Mouse (Mus musculus): ENCODE measurements around the gene Serpinb6b. TPM values are rescaled to one million over a fixed set of nuclear protein-coding genes. Genes with fewer than 3 reads are reported as not detected.
A peak's percentile ranks its signal among the peaks of the same experiment; 100 is the strongest.

Serpinb6b gene
- total RNA-seq, 1 experiment: 2.5 TPM

GRCm38 (mm10) chr13:33013271-33013670 is 48.3 kb downstream of the Serpinb6b start:
- in situ Hi-C loops (cut with MboI; ENCODE audit: low sequenced_read_pairs in 2 of 2, unreplicated experiment in 2 of 2): no loop called here
- Histone ChIP-seq H3K4me1 (ENCODE audit: control insufficient read depth in 2 of 2, insufficient read depth in 2 of 2, low read length in 2 of 2, poor library complexity in 1 of 2) (no peaks in the 10 kb centered on the region), H3K9ac (ENCODE audit: insufficient read depth, low read depth, low read length, poor library complexity, severe bottlenecking) (no peak overlapping the region), H3K9me3 (ENCODE audit: control insufficient read depth, insufficient read depth, low read depth, low read length) (no peaks in the 10 kb centered on the region), H3K36me3 (ENCODE audit: control insufficient read depth, insufficient read depth, low read length, poor library complexity, severe bottlenecking) (no peaks in the 10 kb centered on the region), H3K4me3 (ENCODE audit: insufficient read depth in 1 of 2, low read depth in 1 of 2, low read length in 2 of 2, poor library complexity in 1 of 2, severe bottlenecking in 1 of 2) (no peak overlapping the region), H3K27ac (ENCODE audit: insufficient read depth, low read depth, low read length, poor library complexity, severe bottlenecking) (no peak overlapping the region)
- DNase-seq (ENCODE audit: low read depth, low spot score): no peak
- no peak for TF ChIP-seq CHD2 (IDR thresholded peaks at IDR 0.05; ENCODE audit: low read depth, low read length)
- TF ChIP-seq ZC3H11A (IDR thresholded peaks at IDR 0.05; ENCODE audit: borderline replicate concordance, low read depth, low read length): no peak

GRCm38 (mm10) chr13:33022371-33022770 is 57.4 kb downstream of the Serpinb6b start:
- no peak for DNase-seq (ENCODE audit: low read depth, low spot score)
- Histone ChIP-seq H3K4me1 (ENCODE audit: control insufficient read depth in 2 of 2, insufficient read depth in 2 of 2, low read length in 2 of 2, poor library complexity in 1 of 2) (peaks cover 4 to 5% of the 10 kb centered on the region in 2 experiments; a peak in 3 of 4 replicates), H3K36me3 (ENCODE audit: control insufficient read depth, insufficient read depth, low read length, poor library complexity, severe bottlenecking) (no peaks in the 10 kb centered on the region), H3K27ac (ENCODE audit: insufficient read depth, low read depth, low read length, poor library complexity, severe bottlenecking) (no peak overlapping the region), H3K9ac (ENCODE audit: insufficient read depth, low read depth, low read length, poor library complexity, severe bottlenecking) (no peak overlapping the region), H3K4me3 (ENCODE audit: insufficient read depth in 1 of 2, low read depth in 1 of 2, low read length in 2 of 2, poor library complexity in 1 of 2, severe bottlenecking in 1 of 2) (no peak overlapping the region), H3K9me3 (ENCODE audit: control insufficient read depth, insufficient read depth, low read depth, low read length) (no peaks in the 10 kb centered on the region)
- TF ChIP-seq ZNF384 (IDR thresholded peaks at IDR 0.05; ENCODE audit: low read depth, low read length) (no peak), HCFC1 (IDR thresholded peaks at IDR 0.05; ENCODE audit: borderline replicate concordance, insufficient read depth, low read length) (no peak), ZC3H11A (IDR thresholded peaks at IDR 0.05; ENCODE audit: borderline replicate concordance, low read depth, low read length) (no peak), CHD2 (IDR thresholded peaks at IDR 0.05; ENCODE audit: low read depth, low read length) (no peak), MAFK (IDR thresholded peaks at IDR 0.05; ENCODE audit: insufficient read depth, low read depth, low read length) (no peak)
- in situ Hi-C loops (cut with MboI; ENCODE audit: low sequenced_read_pairs in 2 of 2, unreplicated experiment in 2 of 2): no loop called here

- no peak for DNase-seq (ENCODE audit: low read depth, low spot score)
- H3K9ac ChIP-seq (ENCODE audit: insufficient read depth, low read depth, low read length, poor library complexity, severe bottlenecking): no peak overlapping the region
- no peak overlapping the region for H3K4me3 ChIP-seq (ENCODE audit: insufficient read depth in 1 of 2, low read depth in 1 of 2, low read length in 2 of 2, poor library complexity in 1 of 2, severe bottlenecking in 1 of 2)
- in situ Hi-C loops (cut with MboI; ENCODE audit: low sequenced_read_pairs in 2 of 2, unreplicated experiment in 2 of 2): no loop called here
- H3K27ac ChIP-seq (ENCODE audit: insufficient read depth, low read depth, low read length, poor library complexity, severe bottlenecking): no peak overlapping the region; the same call in 1 of the 2 replicates
- no peak for TF ChIP-seq ZNF384 (IDR thresholded peaks at IDR 0.05; ENCODE audit: low read depth, low read length)
- 0 out of 2 replicates have a peak, but pooled peaks have one; percentile 13 for TF ChIP-seq MAFK (IDR thresholded peaks at IDR 0.05; ENCODE audit: insufficient read depth, low read depth, low read length)
- no peak for TF ChIP-seq ZC3H11A (IDR thresholded peaks at IDR 0.05; ENCODE audit: borderline replicate concordance, low read depth, low read length)
- no peak for TF ChIP-seq HCFC1 (IDR thresholded peaks at IDR 0.05; ENCODE audit: borderline replicate concordance, insufficient read depth, low read length)
- H3K4me1 ChIP-seq (ENCODE audit: control insufficient read depth in 2 of 2, insufficient read depth in 2 of 2, low read length in 2 of 2, poor library complexity in 1 of 2): peaks cover 7 to 12% of the 10 kb centered on the region in 2 experiments; a peak in 3 of 4 replicates
- H3K9me3 ChIP-seq (ENCODE audit: control insufficient read depth, insufficient read depth, low read depth, low read length): no peaks in the 10 kb centered on the region
- H3K36me3 ChIP-seq (ENCODE audit: control insufficient read depth, insufficient read depth, low read length, poor library complexity, severe bottlenecking): no peaks in the 10 kb centered on the region
Observed at GRCm38 (mm10) chr13:33026427-33027057, 61.5 kb downstream of the Serpinb6b start.

- no peak for TF ChIP-seq CHD2 (IDR thresholded peaks at IDR 0.05; ENCODE audit: low read depth, low read length)
- no peak for TF ChIP-seq HCFC1 (IDR thresholded peaks at IDR 0.05; ENCODE audit: borderline replicate concordance, insufficient read depth, low read length)
- TF ChIP-seq ZNF384 (IDR thresholded peaks at IDR 0.05; ENCODE audit: low read depth, low read length): no peak
- TF ChIP-seq MAFK (IDR thresholded peaks at IDR 0.05; ENCODE audit: insufficient read depth, low read depth, low read length): no peak
- TF ChIP-seq ZC3H11A (IDR thresholded peaks at IDR 0.05; ENCODE audit: borderline replicate concordance, low read depth, low read length): no peak
- no peak within 1 kb of the TSS for H3K9ac ChIP-seq (ENCODE audit: insufficient read depth, low read depth, low read length, poor library complexity, severe bottlenecking)
- H3K4me1 ChIP-seq (ENCODE audit: control insufficient read depth in 2 of 2, insufficient read depth in 2 of 2, low read length in 2 of 2, poor library complexity in 1 of 2): peaks cover 7 to 12% of the 10 kb centered on the region in 2 experiments; a peak in 3 of 4 replicates
- H3K36me3 ChIP-seq (ENCODE audit: control insufficient read depth, insufficient read depth, low read length, poor library complexity, severe bottlenecking): no peaks in the 10 kb centered on the region
- in situ Hi-C loops (cut with MboI; ENCODE audit: low sequenced_read_pairs in 2 of 2, unreplicated experiment in 2 of 2): no loop called here
- no peaks in the 10 kb centered on the region for H3K9me3 ChIP-seq (ENCODE audit: control insufficient read depth, insufficient read depth, low read depth, low read length)
- no peak within 1 kb of the TSS; the same call in 1 of the 2 replicates for H3K27ac ChIP-seq (ENCODE audit: insufficient read depth, low read depth, low read length, poor library complexity, severe bottlenecking)
- DNase-seq (ENCODE audit: low read depth, low spot score): no peak
- no peak within 1 kb of the TSS for H3K4me3 ChIP-seq (ENCODE audit: insufficient read depth in 1 of 2, low read depth in 1 of 2, low read length in 2 of 2, poor library complexity in 1 of 2, severe bottlenecking in 1 of 2)
Observed at GRCm38 (mm10) chr13:33027244-33027643, 62.2 kb downstream of the Serpinb6b start, which contains the start of gene Serpinb9b. Gene Serpinb9b, plus strand, starts transcription at chr13:33027416.

Data from ES-E14 (cell line).